Mouse (Mus musculus): ENCODE measurements at regions not wholly inside any gene's neighbourhood (a gene's known extent, or its start where the extent isn't known, plus 50 kb on each side); places are given as distances from the start of the nearest gene placed in this dataset.

DNA sequence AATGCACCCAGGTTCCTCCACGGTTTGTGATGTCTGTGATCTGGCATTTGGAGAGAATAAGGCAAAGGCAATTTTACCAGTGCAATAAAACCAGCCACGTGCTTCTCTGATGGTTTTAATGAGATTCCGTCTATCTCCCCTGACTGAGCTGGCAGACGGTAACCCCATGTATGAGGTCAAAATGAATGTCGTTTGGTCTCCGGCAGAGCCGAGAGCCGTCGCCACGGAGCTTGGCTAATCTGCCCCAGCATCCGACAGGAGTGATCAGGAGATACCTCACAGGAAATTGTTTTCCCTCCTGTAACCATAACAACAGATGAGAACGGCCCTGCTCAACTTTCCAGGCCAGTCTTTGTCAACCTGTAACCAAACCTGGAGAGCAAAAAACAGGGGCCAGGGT is 55.9 kb upstream of the A530016L24Rik start:
- TF ChIP-seq POLR2A (IDR thresholded peaks at IDR 0.05; ENCODE audit: extremely low read depth, insufficient read depth, low read length) (no peak), CTCF (IDR thresholded peaks at IDR 0.05; ENCODE audit: low read depth, low read length) (no peak)
